Mouse (Mus musculus) T-helper 17 cell (primary cell): Measurements from ENCODE around the gene Fkbp15.

Source experiments
- in situ Hi-C, 2 experiments: fragments of 300-600 bp; cut with MboI, MseI; formaldehyde crosslinking; loops; 1 replicate in 1 of 2; 2 replicates in 1 of 2; pipeline ENCODE4 v1.15.1; 2025; ENCODE audit warnings: high pct_unique_total_duplicates in 2 of 2

Gene Fkbp15

DNA sequence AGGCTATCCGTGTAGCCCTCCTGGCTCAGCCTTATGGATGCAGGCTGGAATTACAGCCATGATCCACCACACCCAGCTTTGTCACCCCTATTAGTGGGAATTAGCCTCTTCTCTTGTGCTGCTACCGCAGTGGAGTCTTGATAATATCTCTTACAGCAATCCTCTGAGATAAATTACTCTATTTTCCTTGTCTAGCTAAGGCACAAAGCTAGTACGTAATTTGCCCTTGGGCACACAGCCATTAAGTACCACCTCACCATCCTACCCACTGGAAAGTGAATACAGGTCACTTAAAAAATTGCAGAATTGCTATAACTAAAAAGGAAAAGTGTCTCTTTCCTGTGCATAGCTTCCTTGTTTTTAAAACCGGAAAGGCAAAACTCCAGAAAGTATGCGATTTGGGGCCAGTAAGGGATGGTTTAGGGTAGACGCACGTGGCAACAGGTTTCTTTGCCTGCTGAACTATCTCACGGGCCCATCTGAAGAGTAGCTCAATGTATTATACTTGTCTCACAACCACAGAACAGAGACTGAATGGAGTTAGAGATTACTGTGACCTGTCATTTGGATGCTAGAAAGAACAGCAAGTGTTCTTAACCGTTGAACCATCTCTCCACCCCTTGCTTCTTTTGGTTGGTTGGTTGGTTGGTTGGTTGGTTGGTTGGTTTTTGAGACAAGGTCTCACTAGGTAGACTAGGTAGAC is 12.6 kb upstream of the Fkbp15 start:
- in situ Hi-C loops: no loop called here

DNA sequence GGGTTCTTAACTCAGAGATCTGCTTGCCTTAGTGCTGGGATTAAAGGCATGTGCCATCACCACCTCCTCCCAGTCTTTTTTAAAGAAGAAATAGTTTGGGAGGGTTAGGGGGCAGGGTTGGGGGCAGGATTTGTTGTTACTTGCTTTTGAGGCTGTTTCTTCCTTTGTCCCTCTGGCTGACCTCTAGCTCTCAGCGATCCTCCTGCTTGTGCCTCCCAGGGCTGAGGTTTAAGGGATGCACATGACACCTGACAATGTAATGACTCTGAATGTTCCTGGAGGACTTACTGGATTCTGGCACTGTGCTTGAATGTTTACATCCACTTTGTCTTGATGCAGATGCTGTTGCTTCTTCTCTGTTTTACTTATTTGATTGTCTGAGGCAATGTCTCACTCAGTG is 12.1 kb upstream of the Fkbp15 start:
- in situ Hi-C loops: no loop called here

DNA sequence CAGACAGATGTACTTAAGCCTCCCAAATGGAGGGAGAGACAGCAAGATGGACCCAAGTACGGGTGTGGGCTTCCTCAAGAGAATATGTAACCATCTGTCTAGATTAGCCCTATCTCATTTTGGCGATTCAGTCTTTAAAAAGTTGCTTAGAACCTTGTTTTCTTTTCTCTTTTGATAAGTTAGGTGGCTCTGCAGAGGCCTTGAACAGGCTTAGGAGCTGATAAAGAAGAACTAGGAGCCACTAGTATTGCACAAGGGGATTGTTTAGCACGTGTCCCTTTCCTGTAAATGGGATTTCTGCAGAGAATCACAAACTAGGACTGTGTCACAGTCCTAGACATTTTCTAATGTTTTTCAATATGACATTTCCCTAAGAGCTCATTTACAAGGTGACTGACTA is 8.7 kb upstream of the Fkbp15 start:
- in situ Hi-C loops: no loop called here

DNA sequence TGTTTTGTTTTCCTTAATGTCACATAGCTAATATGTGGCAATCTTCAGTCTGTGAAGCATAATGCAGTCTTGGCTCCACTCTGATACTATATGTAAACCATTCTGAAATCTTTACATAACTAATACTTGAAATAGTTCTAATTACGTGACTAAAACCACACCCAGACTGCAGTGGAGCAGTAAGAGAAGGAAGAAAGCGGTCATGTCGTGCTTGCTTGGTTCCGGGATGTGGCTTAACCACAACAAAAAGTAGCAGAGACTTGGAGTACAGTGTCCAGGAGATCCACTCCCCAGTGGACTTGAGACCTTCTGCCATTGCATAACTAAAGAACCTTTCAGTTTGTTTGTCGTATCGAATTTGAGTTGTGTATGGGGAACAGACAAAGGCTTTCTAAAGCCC is 7.2 kb upstream of the Fkbp15 start:
- in situ Hi-C loops: no loop called here

- in situ Hi-C loops: no loop called here
Observed at GRCm38 (mm10) chr4:62366291-62366690, 5.9 kb upstream of the Fkbp15 start.

- in situ Hi-C loops: loop anchor here in 1 of 2 experiments (5.0 kb wide), 1 partner anchor 43 kb away; the partner anchor contains the start of genes Cdc26 and Prpf4
Observed at GRCm38 (mm10) chr4:62364299-62364698, 4.0 kb upstream of the Fkbp15 start.

- in situ Hi-C loops: loop anchor here in 1 of 2 experiments (5.0 kb wide), 1 partner anchor 45 kb away; the partner anchor contains the start of genes Cdc26 and Prpf4
Observed at GRCm38 (mm10) chr4:62362437-62362836, 2.1 kb upstream of the Fkbp15 start.

DNA sequence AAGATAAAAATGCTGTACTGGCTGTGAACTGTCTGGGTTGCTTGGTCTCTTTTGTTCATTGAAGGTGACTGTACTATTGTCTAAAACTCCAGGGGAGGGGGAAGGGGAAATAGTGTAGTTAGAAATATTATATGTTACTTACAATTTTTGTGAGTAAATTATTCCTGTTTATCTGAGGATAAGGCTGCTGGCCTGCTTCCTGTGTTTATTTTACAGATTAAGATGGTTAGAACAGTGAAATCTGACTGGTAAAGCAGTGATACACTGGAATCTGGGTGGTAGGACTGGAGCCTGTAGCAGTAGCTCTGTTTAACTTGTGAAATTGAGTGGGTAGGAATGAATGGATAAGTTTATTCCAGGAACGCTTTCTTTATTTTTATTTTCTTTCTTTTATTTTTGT is 1.6 kb upstream of the Fkbp15 start:
- in situ Hi-C loops: loop anchor here in 1 of 2 experiments (5.0 kb wide), 1 partner anchor 45 kb away; the partner anchor contains the start of genes Cdc26 and Prpf4

- in situ Hi-C loops: loop anchor here in 1 of 2 experiments (5.0 kb wide), 1 partner anchor 46 kb away; the partner anchor contains the start of genes Cdc26 and Prpf4
Observed at GRCm38 (mm10) chr4:62361571-62361970, 1.2 kb upstream of the Fkbp15 start.

DNA sequence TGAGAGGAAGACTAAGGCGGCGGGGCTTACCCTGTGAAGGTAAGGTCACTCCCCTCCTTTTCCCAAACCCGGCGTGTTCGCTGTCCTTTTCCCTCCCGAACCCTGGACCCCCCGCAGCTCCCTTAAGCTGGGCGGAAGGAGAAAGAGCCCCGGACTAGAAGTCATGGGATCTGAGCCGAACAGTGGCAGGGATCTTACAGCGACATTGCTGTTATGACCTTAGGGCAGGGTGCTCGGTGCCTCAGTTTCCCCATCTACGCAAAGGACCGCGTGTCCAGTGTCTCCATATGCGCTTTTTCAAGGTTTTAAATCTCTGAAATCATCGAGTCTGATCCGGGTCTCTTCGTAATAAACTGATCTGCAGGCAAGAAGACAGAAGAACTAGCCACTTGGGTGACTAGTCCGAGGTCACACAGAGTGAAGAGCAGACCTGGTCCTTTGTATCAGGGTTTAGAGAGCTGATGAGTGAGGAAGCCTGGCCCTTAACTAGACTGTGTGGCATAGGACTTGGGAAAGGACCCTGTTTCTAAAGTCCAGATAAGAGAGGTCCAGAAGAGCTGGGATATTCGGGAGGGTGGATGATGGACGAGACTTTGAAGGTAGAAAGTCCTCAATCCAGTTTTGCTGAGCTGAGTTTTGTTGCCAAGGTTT is 582 bp upstream of the Fkbp15 start:
- in situ Hi-C loops: loop anchor here in 1 of 2 experiments (5.0 kb wide), 1 partner anchor 46 kb away; the partner anchor contains the start of genes Cdc26 and Prpf4

DNA sequence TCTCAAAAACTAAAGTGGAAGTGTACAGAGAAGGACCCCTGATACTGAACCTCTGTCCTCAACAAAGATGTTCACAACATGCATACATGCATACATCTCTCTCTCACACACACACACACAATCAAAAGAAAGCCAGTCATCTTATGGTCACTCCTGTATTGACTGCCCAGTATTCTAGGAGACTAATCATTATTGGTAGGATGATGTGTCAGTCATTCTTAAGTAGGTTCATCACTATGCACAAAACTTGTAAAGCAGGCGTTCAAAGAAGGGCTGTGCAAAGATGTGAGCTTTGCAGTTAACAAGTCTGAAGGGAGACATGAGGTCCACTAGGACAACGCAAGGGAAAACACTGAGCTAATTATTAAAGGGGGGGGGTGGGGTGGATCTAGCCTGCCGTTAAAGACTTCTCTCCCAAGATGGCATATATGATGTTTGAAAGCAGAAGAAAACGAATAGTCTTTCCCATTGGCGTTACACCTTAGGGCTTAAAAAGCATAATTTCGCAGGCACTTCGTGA is 1.0 kb downstream of the Fkbp15 start:
- in situ Hi-C loops: no loop called here

DNA sequence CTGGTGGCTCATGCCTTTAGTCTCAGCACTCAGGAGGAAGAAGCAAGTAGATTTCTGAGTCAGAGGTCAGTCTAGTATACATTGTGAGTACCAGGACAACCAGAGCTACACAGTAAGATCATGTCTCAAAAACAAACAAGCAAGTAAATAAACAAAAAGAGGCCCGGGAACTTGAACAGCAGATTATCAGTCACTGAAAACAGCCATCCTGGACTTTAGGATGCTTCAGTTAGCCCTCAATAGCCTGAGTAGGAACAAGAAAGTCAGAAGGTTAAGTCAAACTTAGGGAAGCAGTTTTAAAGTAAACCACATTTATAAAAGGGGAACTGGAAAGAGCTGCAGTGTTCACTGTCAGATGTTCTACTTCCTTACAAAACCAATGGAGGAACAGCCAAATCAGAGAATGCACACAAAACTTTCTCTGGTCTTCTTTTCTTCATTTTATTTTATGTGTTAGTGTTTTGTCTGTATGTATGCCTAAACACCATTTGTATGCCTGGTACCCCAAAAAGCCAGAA is 2.7 kb downstream of the Fkbp15 start:
- in situ Hi-C loops: no loop called here

DNA sequence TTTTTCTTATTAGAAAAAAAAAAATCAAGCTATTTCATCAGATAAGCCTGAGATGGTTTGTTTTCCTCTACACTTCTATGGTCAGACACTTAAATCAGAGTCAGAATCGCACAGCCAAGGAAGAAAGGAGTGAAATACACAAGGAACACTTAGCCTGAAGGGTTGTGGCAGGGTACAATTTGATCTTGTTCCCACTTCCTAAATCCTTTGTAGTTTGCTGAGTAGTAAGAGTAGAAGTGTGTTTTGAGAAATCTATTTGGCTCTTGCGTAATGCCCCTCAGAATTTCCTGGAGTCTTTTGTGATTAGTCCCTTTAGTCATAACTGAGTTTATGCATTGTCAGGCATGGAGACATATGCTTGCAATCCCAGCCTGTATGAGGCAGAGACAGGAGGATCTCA is 11.0 kb downstream of the Fkbp15 start:
- in situ Hi-C loops: loop anchor here in 1 of 2 experiments (5.0 kb wide), 1 partner anchor 43 kb away; no protein-coding TSS in a partner anchor

DNA sequence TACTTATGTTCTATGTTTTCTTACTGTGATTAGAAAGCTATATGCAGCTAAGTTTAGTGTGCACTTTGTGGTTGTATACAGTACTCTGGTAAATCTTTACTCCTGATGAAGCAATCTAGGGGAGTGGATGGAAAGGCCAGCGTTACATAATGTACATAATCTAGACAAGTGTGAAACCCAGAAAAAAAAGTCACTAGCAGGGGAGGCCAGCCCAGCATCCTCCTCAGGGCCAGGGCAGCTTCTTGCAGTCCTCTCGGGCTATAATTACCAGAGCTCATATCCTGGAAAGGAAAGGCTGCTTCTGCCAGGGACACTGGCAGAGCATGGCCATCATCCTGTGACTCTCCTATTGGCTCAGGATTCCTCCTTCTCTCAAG is 12.0 kb downstream of the Fkbp15 start:
- in situ Hi-C loops: loop anchor here in 1 of 2 experiments (5.0 kb wide), 1 partner anchor 44 kb away; no protein-coding TSS in a partner anchor

- in situ Hi-C loops: loop anchor here in 1 of 2 experiments (5.0 kb wide), 1 partner anchor 45 kb away; no protein-coding TSS in a partner anchor
Observed at GRCm38 (mm10) chr4:62347605-62348328, 12.6 kb downstream of the Fkbp15 start.

- in situ Hi-C loops: loop anchor here in 1 of 2 experiments (5.0 kb wide), 1 partner anchor 46 kb away; no protein-coding TSS in a partner anchor
Observed at GRCm38 (mm10) chr4:62345827-62346226, 14.5 kb downstream of the Fkbp15 start.

GRCm38 (mm10) chr4:62344000-62344399 is 16.3 kb downstream of the Fkbp15 start:
- in situ Hi-C loops: no loop called here

DNA sequence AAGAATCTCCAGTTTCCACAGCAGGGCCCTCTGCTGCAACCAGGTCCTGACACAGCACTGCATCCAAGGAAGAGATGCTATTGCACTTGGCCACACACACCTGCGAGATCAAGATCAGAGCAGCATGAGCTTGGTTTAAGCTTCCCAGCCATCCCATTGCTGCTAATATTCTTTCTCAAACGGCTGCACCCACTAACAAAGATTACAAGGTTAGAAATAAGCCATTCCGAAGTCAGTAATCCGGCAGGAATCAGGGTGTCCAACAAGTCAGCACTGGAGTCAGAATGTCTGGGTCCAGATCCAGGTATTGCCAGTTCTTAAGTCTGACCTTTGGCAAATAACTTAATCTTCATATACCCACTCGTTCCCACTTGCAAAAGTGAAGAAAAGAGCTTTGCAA is 21.8 kb downstream of the Fkbp15 start:
- in situ Hi-C loops: no loop called here

DNA sequence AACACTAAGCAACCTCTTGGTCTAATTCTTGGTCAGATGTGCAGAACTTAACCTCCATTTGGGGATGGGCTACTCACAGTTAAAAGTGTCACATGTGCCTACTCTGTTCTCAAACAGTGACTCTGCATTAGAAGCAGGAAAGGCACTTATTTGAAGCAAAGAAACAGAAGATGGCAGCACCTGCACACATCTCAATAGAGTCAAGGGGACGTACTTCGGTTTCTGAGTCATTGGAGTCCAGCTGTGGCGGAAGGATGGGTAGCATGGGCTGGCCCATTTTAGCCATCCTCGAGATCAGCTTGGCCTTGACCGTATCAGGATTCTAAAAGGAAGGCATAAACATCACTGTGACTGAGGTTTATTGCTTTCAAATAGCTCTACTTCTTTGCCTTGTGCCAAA is 28.4 kb downstream of the Fkbp15 start:
- in situ Hi-C loops: no loop called here

DNA sequence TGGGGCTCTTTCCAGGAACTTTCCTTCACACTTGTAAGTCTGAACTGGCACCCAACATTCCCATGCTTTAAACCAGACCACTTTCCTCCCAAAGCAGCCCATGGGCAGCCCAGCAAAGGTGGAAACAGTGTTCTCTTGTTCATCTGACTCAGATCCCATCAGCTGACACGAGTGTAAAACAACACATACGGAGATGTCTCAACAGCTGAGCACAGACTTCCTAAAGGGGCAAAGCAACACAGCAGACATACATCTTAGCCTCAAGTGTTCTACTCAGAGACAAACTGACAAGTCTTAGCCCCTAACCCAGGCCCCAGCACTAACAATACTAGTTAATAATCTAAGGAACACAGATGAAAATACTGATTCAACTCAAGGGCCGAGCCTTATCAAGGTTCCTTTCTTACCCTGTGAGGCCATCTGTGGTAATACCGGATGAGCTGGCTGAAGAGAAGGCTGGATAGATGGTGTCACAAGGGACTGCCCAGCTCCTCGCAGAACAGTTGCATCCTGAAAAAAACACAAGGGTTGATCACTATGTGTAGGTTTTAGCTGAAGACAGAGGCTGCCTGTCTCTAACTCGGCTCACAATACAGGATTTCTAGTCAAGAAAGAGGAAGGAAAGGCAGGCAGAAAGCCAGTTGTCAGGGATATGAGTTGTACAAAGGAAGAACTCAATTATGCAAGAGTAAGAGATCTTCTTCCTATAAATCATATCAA is 31.2 kb downstream of the Fkbp15 start:
- in situ Hi-C loops: no loop called here

- in situ Hi-C loops: no loop called here
Observed at GRCm38 (mm10) chr4:62326111-62326510, 34.2 kb downstream of the Fkbp15 start.
